Mouse (Mus musculus) megakaryocyte, embryonic 14.5 days (primary cell): ENCODE data around the gene Msantd1.

ENCODE experiments used
- FLI1 ChIP-seq: IDR thresholded peaks from 2 replicates; pipeline ENCODE4 v1.6.1; 2012; ENCODE audit warnings: low read length, inconsistent platforms, mixed read lengths
- GATA1 ChIP-seq: IDR thresholded peaks from 3 replicates; pipeline ENCODE4 v1.6.1; 2012; ENCODE audit warnings: mixed read lengths, low read length, inconsistent platforms, borderline replicate concordance

GRCm38 (mm10) chr5:34930151-34930975 lies 22.6 kb downstream of the Msantd1 start:
- TF ChIP-seq FLI1 (no peak), GATA1 (no peak)
